Comparison of ENCODE assay signal across 9 mouse cellular contexts in the genomic region with DNA sequence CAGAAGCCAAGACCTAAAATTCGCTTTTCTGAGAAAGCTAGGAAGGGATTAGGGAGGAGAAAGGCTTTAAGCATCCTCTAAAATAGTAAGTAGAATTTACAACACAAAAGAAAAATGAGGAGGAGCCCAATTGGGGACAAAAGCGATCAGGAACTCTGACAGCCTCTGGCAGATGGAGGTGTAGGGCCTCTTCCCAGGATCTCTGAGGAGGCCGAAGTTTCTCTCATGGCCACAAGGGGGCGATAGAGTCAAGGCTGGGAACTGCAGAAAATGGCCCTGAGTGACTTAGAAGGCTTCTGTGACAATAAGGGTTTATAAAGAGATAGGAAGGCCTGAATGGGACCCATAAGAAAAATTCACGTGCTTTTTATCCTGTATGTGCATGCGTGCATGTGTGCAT.
DNase-seq lines count a peak whose midpoint lies in the region; TF ChIP-seq lines count a peak whose summit lies in the region.
"Had no signal": no experiment of that assay in that cellular context is flagged by ENCODE, and none has a peak within 500 bp of the region (broad histone marks: within the 10 kb centered on the region; RNA-seq: fewer than 3 reads in every experiment).

No protein-coding gene starts in this region.

- DNase-seq in gastrocnemius, postnatal 10 days = peak; percentile 49
- no peak for DNase-seq in gastrocnemius, postnatal 36 days
- DNase-seq in A20 (ENCODE audit: low read depth, low spot score) = peak; percentile 51
- DNase-seq in embryonic facial prominence, embryonic 10.5 days (ENCODE audit: low spot score) = peak; percentile 66
- peak; percentile 5 to 61 for DNase-seq in kidney, postnatal 36 days
- peak; percentile 54 for DNase-seq in lung, postnatal 10 days
- DNase-seq in skeletal muscle tissue, adult 2 months (ENCODE audit: low read depth, low spot score) = peak; percentile 7

- no peak overlapping the region for H3K27ac ChIP-seq in bone marrow, adult 2 months (ENCODE audit: control insufficient read depth, insufficient read depth, low read depth, low read length, poor library complexity)
- no peak overlapping the region for H3K27ac ChIP-seq in embryonic facial prominence, embryonic 10.5 days (replicated peaks)
- H3K27ac ChIP-seq: lung, embryonic 15.5 days had no signal

- no peaks in the 10 kb centered on the region for H3K9me3 ChIP-seq in embryonic facial prominence, embryonic 10.5 days
- H3K9me3 ChIP-seq: lung, embryonic 15.5 days had no signal

- TF ChIP-seq CTCF in bone marrow, adult 2 months (IDR thresholded peaks at IDR 0.05; ENCODE audit: control insufficient read depth, insufficient read depth, low read length) = peak; percentile 54; the same call in 1 of the 2 replicates

- WGBS in bone marrow, adult 2 months = 27% methylated on average over 6 of the region's 6 CpGs
- WGBS in embryonic facial prominence, embryonic 10.5 days = 28% methylated on average over 6 of the region's 6 CpGs

- H3K4me1 ChIP-seq in bone marrow, adult 2 months (ENCODE audit: control insufficient read depth, insufficient read depth, low read length) = no peaks in the 10 kb centered on the region
- H3K4me1 ChIP-seq in embryonic facial prominence, embryonic 10.5 days = no peaks in the 10 kb centered on the region
- H3K4me1 ChIP-seq: lung, embryonic 15.5 days had no signal

- H3K4me3 ChIP-seq in bone marrow, adult 2 months (replicated peaks; ENCODE audit: control insufficient read depth, low read depth, low read length) = no peak overlapping the region
- H3K4me3 ChIP-seq in embryonic facial prominence, embryonic 10.5 days = no peak overlapping the region
- H3K4me3 ChIP-seq: lung, embryonic 15.5 days had no signal

- H3K36me3 ChIP-seq in embryonic facial prominence, embryonic 10.5 days (replicated peaks) = no peaks in the 10 kb centered on the region
- H3K36me3 ChIP-seq: lung, embryonic 15.5 days had no signal

- intact Hi-C loops in gastrocnemius, postnatal 36 days (cut with DNase I) = no loop called here

- TF ChIP-seq POLR2A in bone marrow, adult 2 months (IDR thresholded peaks at IDR 0.05; ENCODE audit: borderline replicate concordance, control insufficient read depth, low read depth, low read length) = no peak

- no peaks in the 10 kb centered on the region for H3K27me3 ChIP-seq in embryonic facial prominence, embryonic 10.5 days (replicated peaks; ENCODE audit: low read depth, poor library complexity, severe bottlenecking)
- H3K27me3 ChIP-seq: lung, embryonic 15.5 days had no signal

Comparison
In these comparisons a context has a peak if more than half of its experiments do, and no peak if none do; other contexts are left out.
1. DNase-seq: peak in gastrocnemius, postnatal 10 days (single experiment), A20 (single experiment), embryonic facial prominence, embryonic 10.5 days (single experiment), kidney, postnatal 36 days (2 of 2), lung, postnatal 10 days (single experiment) and skeletal muscle tissue, adult 2 months (single experiment); none in gastrocnemius, postnatal 36 days (0 of 2).